Mouse (Mus musculus) small intestine, adult 2 months (tissue): ENCODE results near the gene Hes3. TPM values are rescaled to one million over a fixed set of nuclear protein-coding genes. Genes with fewer than 3 reads are reported as not detected.

ENCODE experiments used
- H3K27ac ChIP-seq: fragments of 200-500 bp; 2 replicates; pipeline ENCODE4 v1.5.1; 2012; ENCODE audit warnings: low read depth, low read length, control low read depth, inconsistent platforms; ENCODE audit not compliant: insufficient read depth
- H3K27me3 ChIP-seq: fragments of 200-500 bp; 2 replicates; pipeline ENCODE4 v1.6.1; 2012; ENCODE audit warnings: mild to moderate bottlenecking, moderate library complexity, low read length, inconsistent platforms; ENCODE audit not compliant: control insufficient read depth, insufficient read depth
- H3K36me3 ChIP-seq: fragments of 200-500 bp; 2 replicates; pipeline ENCODE4 v1.6.1; 2012; ENCODE audit warnings: mild to moderate bottlenecking, low read length, control low read depth, inconsistent platforms; ENCODE audit not compliant: control insufficient read depth, insufficient read depth
- H3K4me1 ChIP-seq: fragments of 200-500 bp; 2 replicates; pipeline ENCODE4 v1.6.1; 2012; ENCODE audit warnings: low read length, inconsistent platforms, mixed read lengths; ENCODE audit not compliant: control insufficient read depth, insufficient read depth, insufficient read length
- H3K4me3 ChIP-seq: fragments of 200-500 bp; 2 replicates; pipeline ENCODE4 v1.5.1; 2012; ENCODE audit warnings: low read depth, mild to moderate bottlenecking, control low read depth, inconsistent platforms, low read length, moderate library complexity
- CTCF ChIP-seq: fragments of 200-500 bp; IDR thresholded peaks from 2 replicates; pipeline ENCODE4 v1.5.1; 2012; ENCODE audit warnings: low read depth, mild to moderate bottlenecking, control low read depth, inconsistent platforms, low read length, moderate library complexity, mixed read lengths; ENCODE audit not compliant: insufficient replicate concordance, insufficient read length; ENCODE audit errors: extremely low read depth
- POLR2A ChIP-seq: fragments of 200-500 bp; IDR thresholded peaks from 2 replicates; pipeline ENCODE4 v1.6.1; 2012; ENCODE audit warnings: low read depth, mild to moderate bottlenecking, control low read depth, inconsistent platforms, low read length, moderate library complexity
- WGBS: fragments of 180-500 bp; shearing (Covaris S2); methylation state at CpG from one replicate; pipeline ENCODE4 v1.1.7; 2018; 5-methylcytosine and 5-hydroxymethylcytosine counted together
- polyA plus RNA-seq: library from polyadenylated mRNA; depleted of rRNA; stranded (reverse); fragments of >200 nt; gene quantifications from 2 replicates; pipeline ENCODE4 v1.2.3, GENCODE M21; 2012

Gene Hes3
- polyA plus RNA-seq, 1 experiment = not detected

DNA sequence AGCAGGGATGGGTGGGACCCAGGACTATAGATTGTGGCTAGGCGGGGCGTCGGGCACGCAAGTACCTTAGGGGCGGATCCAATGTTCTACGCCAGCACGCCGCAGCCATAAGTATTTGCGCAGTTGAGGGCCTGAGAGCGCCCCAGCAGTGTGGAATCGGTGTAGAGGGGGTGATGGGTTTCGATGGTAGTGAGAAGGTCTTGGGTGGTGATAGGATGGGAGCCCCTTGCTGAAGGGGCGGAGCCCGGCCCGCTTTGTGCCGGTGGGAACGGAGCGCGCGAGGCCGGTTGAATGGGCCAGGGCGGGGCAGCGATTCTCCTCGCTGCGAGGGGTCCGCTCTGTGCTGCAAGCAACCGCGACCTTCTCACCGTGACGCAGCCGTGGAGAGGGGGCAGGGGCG is 5.3 kb downstream of the Hes3 start:
- no peaks in the 10 kb centered on the region for H3K36me3 ChIP-seq
- WGBS = 5% methylated on average over 32 of the region's 32 CpGs
- peaks cover 37% of the 10 kb centered on the region for H3K27me3 ChIP-seq
- H3K4me1 ChIP-seq = peaks cover 11% of the 10 kb centered on the region
- H3K4me3 ChIP-seq = peak overlapping the region; percentile 37
- no peak overlapping the region for H3K27ac ChIP-seq
- no peak for TF ChIP-seq POLR2A
- TF ChIP-seq CTCF = no peak

DNA sequence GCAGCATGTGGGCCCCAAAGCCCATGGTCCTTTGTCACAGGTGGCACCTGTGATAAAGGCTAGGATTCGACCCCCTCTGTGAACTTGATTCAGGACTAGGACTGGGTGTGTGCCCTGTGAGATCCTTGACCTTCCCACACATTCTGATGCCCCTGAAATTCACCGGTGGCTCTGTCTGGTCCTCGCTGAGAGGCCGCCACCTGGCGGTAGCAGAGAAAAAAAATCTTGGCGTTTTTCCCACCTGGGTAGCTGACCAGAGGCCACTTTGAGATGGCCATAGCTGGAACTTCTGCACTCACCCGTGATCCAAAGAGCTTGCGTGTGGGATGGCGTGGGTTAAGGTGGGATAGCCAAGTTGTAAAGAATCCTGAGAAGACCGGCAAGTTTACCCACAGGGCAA is 6.0 kb downstream of the Hes3 start:
- H3K4me3 ChIP-seq = no peak overlapping the region
- WGBS = 5% methylated on average over 10 of the region's 10 CpGs
- no peak for TF ChIP-seq POLR2A
- peak; percentile 78; the same call in 1 of the 2 replicates for TF ChIP-seq CTCF
- H3K27me3 ChIP-seq = peaks cover 30% of the 10 kb centered on the region
- no peak overlapping the region for H3K27ac ChIP-seq
- peaks cover 11% of the 10 kb centered on the region for H3K4me1 ChIP-seq
- no peaks in the 10 kb centered on the region for H3K36me3 ChIP-seq

DNA sequence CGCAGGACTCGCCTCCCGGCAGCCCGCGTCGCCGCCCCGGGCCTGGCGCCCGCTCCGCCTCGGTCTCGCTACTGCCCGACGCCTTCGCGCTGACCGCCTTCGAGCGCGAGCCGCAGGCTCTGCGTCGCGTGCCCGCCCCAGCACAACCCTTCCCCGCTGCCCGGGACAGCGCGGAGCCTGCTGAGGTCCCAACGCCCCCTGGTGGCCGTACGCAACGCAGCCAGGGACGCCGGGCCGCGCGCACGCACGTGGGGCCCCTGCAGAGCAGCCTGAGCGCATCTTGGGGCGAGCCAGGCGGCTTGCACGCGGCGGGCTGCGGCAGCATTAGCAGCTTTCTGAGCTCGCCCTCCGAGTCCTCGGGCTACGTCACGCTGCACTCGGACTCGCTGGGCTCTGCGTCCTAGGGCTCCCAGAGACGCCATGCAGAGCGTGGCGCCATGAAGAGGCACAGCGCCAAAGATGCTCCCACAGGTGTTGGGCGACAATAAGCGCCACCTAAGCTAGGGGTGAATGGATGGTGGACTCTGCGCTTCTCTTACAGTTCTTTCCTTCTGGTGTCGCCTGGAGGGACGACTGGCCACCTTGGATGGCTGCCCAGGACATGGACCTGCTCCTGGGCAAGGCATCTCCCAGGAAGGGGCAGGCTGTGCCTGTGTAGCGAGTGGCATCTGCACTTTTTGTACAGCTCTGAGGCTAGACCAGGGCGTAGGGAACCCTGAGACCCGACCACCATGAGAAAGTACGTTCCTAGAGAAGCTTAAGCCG is 8.1 kb downstream of the Hes3 start:
- Histone ChIP-seq H3K27ac (no peak overlapping the region), H3K4me1 (peaks cover 11% of the 10 kb centered on the region), H3K27me3 (peaks cover 21% of the 10 kb centered on the region), H3K36me3 (no peaks in the 10 kb centered on the region), H3K4me3 (peak overlapping the region; percentile 40)
- 5% methylated on average over 70 of the region's 70 CpGs for WGBS
- TF ChIP-seq CTCF (peak; percentile 62; the same call in 1 of the 2 replicates), POLR2A (no peak)

DNA sequence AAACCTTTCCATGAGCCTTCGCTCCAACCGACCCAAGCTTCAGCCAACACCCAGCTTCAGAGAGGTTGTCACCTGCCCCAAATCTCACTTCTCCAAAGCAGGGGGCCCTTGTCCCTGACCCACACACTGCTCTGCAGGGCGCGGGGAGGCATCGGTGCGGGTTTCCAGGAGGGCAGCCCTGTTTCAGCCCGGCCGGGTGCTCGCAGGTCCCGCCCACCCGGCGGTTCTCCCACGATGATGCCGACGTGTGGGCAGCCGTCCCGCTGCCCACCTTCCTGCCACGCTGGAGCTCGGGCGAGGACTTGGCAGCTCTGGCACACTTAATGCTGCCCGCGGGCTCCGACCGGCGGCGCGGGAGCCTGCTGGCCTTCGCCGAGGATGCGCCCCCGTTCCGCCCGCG is 8.7 kb downstream of the Hes3 start:
- H3K27ac ChIP-seq = no peak overlapping the region
- H3K27me3 ChIP-seq = peaks cover 21% of the 10 kb centered on the region
- peak overlapping the region; percentile 40 for H3K4me3 ChIP-seq
- H3K36me3 ChIP-seq = no peaks in the 10 kb centered on the region
- peaks cover 11% of the 10 kb centered on the region for H3K4me1 ChIP-seq
- 17% methylated on average over 34 of the region's 34 CpGs for WGBS
- TF ChIP-seq POLR2A (no peak), CTCF (no peak)

- Histone ChIP-seq H3K4me1 (peaks cover 11% of the 10 kb centered on the region), H3K27me3 (peaks cover 18% of the 10 kb centered on the region), H3K27ac (no peak overlapping the region), H3K4me3 (no peak overlapping the region), H3K36me3 (no peaks in the 10 kb centered on the region)
- WGBS = 50% methylated on average over 15 of the region's 15 CpGs
- TF ChIP-seq CTCF (no peak), POLR2A (no peak)
Measured at GRCm38 (mm10) chr4:152281601-152282000, 9.9 kb downstream of the Hes3 start.

DNA sequence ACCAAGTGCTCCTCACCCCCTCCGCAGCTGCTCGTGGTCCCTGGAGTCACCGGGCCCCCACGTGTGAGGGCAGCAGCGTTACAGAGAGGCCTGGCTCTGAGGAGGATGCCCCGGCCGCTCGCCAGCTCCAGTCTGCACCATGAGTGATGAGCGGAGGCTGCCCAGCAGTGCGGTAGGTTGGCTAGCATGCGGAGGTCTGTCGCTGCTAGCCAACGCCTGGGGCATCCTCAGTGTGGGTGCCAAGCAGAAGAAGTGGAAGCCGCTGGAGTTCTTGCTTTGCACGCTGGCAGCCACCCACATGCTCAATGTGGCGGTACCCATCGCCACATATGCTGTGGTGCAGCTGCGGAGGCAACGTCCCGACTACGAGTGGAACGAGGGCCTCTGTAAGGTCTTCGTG is 12.5 kb downstream of the Hes3 start:
- WGBS = 86% methylated on average over 23 of the region's 23 CpGs

GRCm38 (mm10) chr4:152277916-152278315 is 13.5 kb downstream of the Hes3 start:
- Histone ChIP-seq H3K27me3 (peaks cover 30% of the 10 kb centered on the region), H3K4me3 (no peak overlapping the region), H3K4me1 (peaks cover 10% of the 10 kb centered on the region), H3K36me3 (no peaks in the 10 kb centered on the region), H3K27ac (no peak overlapping the region)
- 61% methylated on average over 2 of the region's 2 CpGs for WGBS
- TF ChIP-seq CTCF = no peak
- TF ChIP-seq POLR2A = no peak

More for the DNA sequence above, 12.5 kb downstream of the Hes3 start:
- no peaks in the 10 kb centered on the region for H3K36me3 ChIP-seq
- no peak overlapping the region for H3K4me3 ChIP-seq
- TF ChIP-seq POLR2A = no peak
- peaks cover 14% of the 10 kb centered on the region for H3K4me1 ChIP-seq
- H3K27ac ChIP-seq = no peak overlapping the region
- peaks cover 27% of the 10 kb centered on the region for H3K27me3 ChIP-seq
